Mouse (Mus musculus) limb, embryonic 13.5 days (tissue): ENCODE data around the gene Ccdc51. TPM values are rescaled to one million over a fixed set of nuclear protein-coding genes. Genes with fewer than 3 reads are reported as not detected.

Experiments used
- polyA plus RNA-seq: library from polyadenylated mRNA; unstranded; fragments of >200 nt; fragmentation: Nextera tagmentation; extraction: Ambion mirVana; gene quantifications from 2 replicates; pipeline ENCODE4 v1.2.1, GENCODE M21; 2015

Ccdc51 gene
- polyA plus RNA-seq, 1 experiment from 2014 or later, result 13.4 TPM

Other genes with a start within 250 kb of the Ccdc51 start
- gene Slc26a6, start 229.2 kb upstream of the Ccdc51 start, polyA plus RNA-seq, result 19.0 and 19.6 TPM in 2 replicates
- gene Tmem89, start 167.9 kb upstream of the Ccdc51 start, polyA plus RNA-seq, result not detected in 2 replicates
- 437 and 447 TPM in 2 replicates for gene Uqcrc1, start 145.9 kb upstream of the Ccdc51 start, polyA plus RNA-seq
- gene Col7a1, start 128.9 kb upstream of the Ccdc51 start, polyA plus RNA-seq, result 6.7 and 7.7 TPM in 2 replicates
- gene Ucn2, start 96.5 kb upstream of the Ccdc51 start, polyA plus RNA-seq, result 0.22 and 0.33 TPM in 2 replicates
- gene Pfkfb4, start 90.7 kb upstream of the Ccdc51 start, polyA plus RNA-seq, result 12.3 and 14.6 TPM in 2 replicates
- 84.1 and 87.1 TPM in 2 replicates for gene Shisa5, start 43.9 kb upstream of the Ccdc51 start, polyA plus RNA-seq
- gene Trex1, start 22.8 kb upstream of the Ccdc51 start, polyA plus RNA-seq, result 9.0 and 11.8 TPM in 2 replicates
- gene Atrip, start 8.4 kb upstream of the Ccdc51 start, polyA plus RNA-seq, result 29.0 and 31.1 TPM in 2 replicates
- 711 TPM in 2 replicates for gene Tma7, start 94 bp downstream of the Ccdc51 start, polyA plus RNA-seq
- 13.0 and 13.4 TPM in 2 replicates for gene Plxnb1, start 12.9 kb downstream of the Ccdc51 start, polyA plus RNA-seq
- not detected in 2 replicates for gene Fbxw21, start 79.5 kb downstream of the Ccdc51 start, polyA plus RNA-seq
- not detected in 2 replicates for gene Fbxw13, start 113.5 kb downstream of the Ccdc51 start, polyA plus RNA-seq
- gene Fbxw20, start 152.3 kb downstream of the Ccdc51 start, polyA plus RNA-seq, result not detected in 2 replicates
- not detected in 2 replicates for gene Fbxw14, start 205.2 kb downstream of the Ccdc51 start, polyA plus RNA-seq